Mouse (Mus musculus): ENCODE data around the gene Vezt. TPM values are rescaled to one million over a fixed set of nuclear protein-coding genes. Genes with fewer than 3 reads are reported as not detected.

The Vezt gene
- total and polyA plus RNA-seq, 3 experiments: 9.5 to 13.5 TPM; not detected in 1

DNA sequence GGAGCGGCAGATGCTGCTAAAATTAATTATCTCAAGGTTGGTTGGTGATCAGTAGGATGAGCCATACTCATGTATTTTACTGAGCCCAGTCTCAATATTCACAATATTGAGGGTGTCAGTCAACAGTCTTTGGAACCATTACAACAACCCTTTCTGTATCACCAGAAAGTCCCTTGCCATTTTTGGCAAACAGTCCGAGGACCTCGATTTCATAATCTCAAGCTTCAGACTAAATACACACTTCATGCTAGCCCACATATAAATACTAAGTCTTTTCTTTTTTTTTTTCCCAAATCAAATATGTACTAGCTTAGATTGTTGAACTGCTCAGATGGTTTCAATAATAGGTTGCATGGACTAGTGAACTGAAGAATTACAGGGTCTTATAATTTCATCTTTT, 84.6 kb downstream of the Vezt start:
- no peaks in the 10 kb centered on the region for H3K79me2 ChIP-seq (ENCODE audit: control insufficient read depth, insufficient read depth, low read length, poor library complexity)
- no peaks in the 10 kb centered on the region for H3K27me3 ChIP-seq (ENCODE audit: control insufficient read depth in 1 of 2, insufficient read depth in 2 of 2, low read length in 2 of 2)
- no peak for DNase-seq (ENCODE audit: low read depth, low spot score)
- no peak overlapping the region for H3K4me3 ChIP-seq (ENCODE audit: control insufficient read depth in 1 of 2, insufficient read depth in 1 of 2, low read depth in 2 of 2, low read length in 2 of 2)
- H3K4me1 ChIP-seq (ENCODE audit: control insufficient read depth in 1 of 2, insufficient read depth in 2 of 2, low read length in 2 of 2): peaks cover 0 to 2% of the 10 kb centered on the region in 2 experiments; a peak in 1 of 4 replicates
- no peak overlapping the region for H3K9ac ChIP-seq (ENCODE audit: control insufficient read depth, low read depth, low read length, poor library complexity, severe bottlenecking)
- no peak for TF ChIP-seq POLR2AphosphoS2 (IDR thresholded peaks at IDR 0.05; ENCODE audit: low read length)
- no peak for TF ChIP-seq HCFC1 (IDR thresholded peaks at IDR 0.05; ENCODE audit: low read depth, low read length)
- TF ChIP-seq USF2 (IDR thresholded peaks at IDR 0.05; ENCODE audit: borderline replicate concordance in 1 of 2, insufficient read depth in 1 of 2, low read depth in 1 of 2, low read length in 2 of 2): no peak
- no peak for TF ChIP-seq E2F4 (IDR thresholded peaks at IDR 0.05; ENCODE audit: borderline replicate concordance, low read depth, low read length)
- no peak for TF ChIP-seq NELFE (IDR thresholded peaks at IDR 0.05; ENCODE audit: low read depth, low read length)
- no peak for TF ChIP-seq RAD21 (IDR thresholded peaks at IDR 0.05; ENCODE audit: low read depth, low read length)
- TF ChIP-seq USF1 (IDR thresholded peaks at IDR 0.05; ENCODE audit: low read depth, low read length): no peak
- TF ChIP-seq EP300 (IDR thresholded peaks at IDR 0.05; ENCODE audit: low read depth in 1 of 2, low read length in 2 of 2): no peak
- no peak for TF ChIP-seq MAX (IDR thresholded peaks at IDR 0.05; ENCODE audit: low read length)
- no peak for TF ChIP-seq TCF12 (IDR thresholded peaks at IDR 0.05; ENCODE audit: low read depth, low read length)
- H3K9me3 ChIP-seq (replicated peaks; ENCODE audit: insufficient read depth, low read length): no peaks in the 10 kb centered on the region
- no peak overlapping the region for H3K27ac ChIP-seq (ENCODE audit: control insufficient read depth, low read depth, low read length)
- peaks cover 0 to 3% of the 10 kb centered on the region in 2 experiments; a peak in 1 of 4 replicates for H3K36me3 ChIP-seq (ENCODE audit: control insufficient read depth in 1 of 2, insufficient read depth in 2 of 2, low read length in 2 of 2)

DNA sequence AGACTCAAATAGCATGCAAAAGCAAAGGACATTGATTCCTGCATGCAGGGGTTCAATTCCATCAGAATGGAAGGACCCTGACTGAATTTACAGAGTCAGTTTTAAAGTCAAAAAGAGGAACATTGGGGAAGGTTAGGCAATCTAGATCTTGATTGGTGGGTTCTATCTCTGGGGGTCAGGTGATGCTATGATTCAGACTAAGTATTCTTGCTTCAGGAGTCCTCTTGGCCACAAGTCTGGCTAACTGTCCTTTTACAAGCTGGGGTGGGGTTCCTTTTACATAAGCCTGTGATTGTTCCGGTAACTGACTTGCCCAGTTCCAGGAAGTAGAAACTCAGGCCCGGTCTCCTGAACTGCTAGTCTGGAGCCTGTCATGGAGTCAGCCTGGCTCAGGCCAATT, 85.7 kb downstream of the Vezt start:
- Histone ChIP-seq H3K4me1 (ENCODE audit: control insufficient read depth in 1 of 2, insufficient read depth in 2 of 2, low read length in 2 of 2) (peaks cover 0 to 2% of the 10 kb centered on the region in 2 experiments; a peak in 1 of 4 replicates), H3K4me3 (ENCODE audit: control insufficient read depth in 1 of 2, insufficient read depth in 1 of 2, low read depth in 2 of 2, low read length in 2 of 2) (no peak overlapping the region), H3K9ac (ENCODE audit: control insufficient read depth, low read depth, low read length, poor library complexity, severe bottlenecking) (no peak overlapping the region), H3K27me3 (ENCODE audit: control insufficient read depth in 1 of 2, insufficient read depth in 2 of 2, low read length in 2 of 2) (no peaks in the 10 kb centered on the region), H3K36me3 (ENCODE audit: control insufficient read depth in 1 of 2, insufficient read depth in 2 of 2, low read length in 2 of 2) (peaks cover 0 to 3% of the 10 kb centered on the region in 2 experiments; a peak in 1 of 4 replicates), H3K27ac (ENCODE audit: control insufficient read depth, low read depth, low read length) (no peak overlapping the region), H3K79me2 (ENCODE audit: control insufficient read depth, insufficient read depth, low read length, poor library complexity) (no peaks in the 10 kb centered on the region), H3K9me3 (replicated peaks; ENCODE audit: insufficient read depth, low read length) (no peaks in the 10 kb centered on the region)
- TF ChIP-seq TAL1 (IDR thresholded peaks at IDR 0.05; ENCODE audit: low read length) (no peak), GATA1 (IDR thresholded peaks at IDR 0.05; ENCODE audit: low read depth, low read length) (0 out of 2 replicates have a peak, but pooled peaks have one; percentile 13), ZMIZ1 (IDR thresholded peaks at IDR 0.05; ENCODE audit: low read depth, low read length) (no peak), USF1 (IDR thresholded peaks at IDR 0.05; ENCODE audit: low read depth, low read length) (peak; percentile 62), EP300 (IDR thresholded peaks at IDR 0.05; ENCODE audit: low read depth in 1 of 2, low read length in 2 of 2) (no peak)
- DNase-seq (ENCODE audit: low read depth, low spot score): peak; percentile 27

DNA sequence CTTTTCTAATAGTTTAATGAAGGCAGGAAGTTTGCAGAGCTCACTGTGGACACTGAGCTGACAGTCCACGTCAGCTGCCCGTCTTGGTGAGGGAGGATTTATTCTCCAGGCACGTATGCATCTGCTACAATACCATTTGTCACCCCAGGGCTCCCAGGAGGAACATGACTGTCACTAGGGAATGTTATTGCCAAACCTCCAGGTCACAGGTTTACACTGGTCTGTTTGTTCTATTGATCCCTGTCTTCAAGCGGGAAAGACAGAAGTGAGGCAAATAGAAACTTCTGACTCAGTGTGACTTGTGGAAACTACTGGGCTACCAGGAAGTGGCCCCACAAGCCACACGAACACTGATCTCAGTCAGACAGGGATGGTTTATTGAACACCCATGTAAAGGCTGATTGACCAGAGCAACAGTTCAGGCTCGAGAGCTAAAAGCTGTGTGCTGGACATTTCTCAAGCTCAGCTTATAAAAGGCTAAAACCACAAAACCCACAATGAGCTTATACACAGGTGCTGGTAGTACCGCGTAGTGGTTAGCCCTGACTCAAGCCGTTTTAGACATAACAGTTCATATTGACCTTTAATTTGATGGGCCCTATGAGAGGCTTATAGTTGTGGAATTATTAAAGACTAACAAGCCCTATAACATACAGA, 89.6 kb downstream of the Vezt start:
- Histone ChIP-seq H3K4me1 (ENCODE audit: control insufficient read depth in 1 of 2, insufficient read depth in 2 of 2, low read length in 2 of 2) (peaks cover 0 to 2% of the 10 kb centered on the region in 2 experiments; a peak in 1 of 4 replicates), H3K4me3 (ENCODE audit: control insufficient read depth in 1 of 2, insufficient read depth in 1 of 2, low read depth in 2 of 2, low read length in 2 of 2) (no peak overlapping the region), H3K36me3 (ENCODE audit: control insufficient read depth in 1 of 2, insufficient read depth in 2 of 2, low read length in 2 of 2) (peaks cover 0 to 3% of the 10 kb centered on the region in 2 experiments; a peak in 1 of 4 replicates), H3K9me3 (replicated peaks; ENCODE audit: insufficient read depth, low read length) (no peaks in the 10 kb centered on the region), H3K79me2 (ENCODE audit: control insufficient read depth, insufficient read depth, low read length, poor library complexity) (no peaks in the 10 kb centered on the region), H3K27ac (ENCODE audit: control insufficient read depth, low read depth, low read length) (no peak overlapping the region), H3K27me3 (ENCODE audit: control insufficient read depth in 1 of 2, insufficient read depth in 2 of 2, low read length in 2 of 2) (no peaks in the 10 kb centered on the region), H3K9ac (ENCODE audit: control insufficient read depth, low read depth, low read length, poor library complexity, severe bottlenecking) (no peak overlapping the region)
- DNase-seq (ENCODE audit: low read depth, low spot score): no peak
- TF ChIP-seq ZC3H11A (IDR thresholded peaks at IDR 0.05; ENCODE audit: low read depth, low read length): no peak
- no peak for TF ChIP-seq MAZ (IDR thresholded peaks at IDR 0.05; ENCODE audit: low read depth, low read length)
- TF ChIP-seq ZKSCAN1 (IDR thresholded peaks at IDR 0.05; ENCODE audit: low read depth, low read length): no peak
- no peak for TF ChIP-seq MYB (IDR thresholded peaks at IDR 0.05; ENCODE audit: low read depth, low read length)
- no peak for TF ChIP-seq ZNF384 (IDR thresholded peaks at IDR 0.05; ENCODE audit: low read depth, low read length)
- TF ChIP-seq NRF1 (IDR thresholded peaks at IDR 0.05; ENCODE audit: insufficient read depth, low read depth, low read length, poor library complexity, severe bottlenecking): no peak
- no peak for TF ChIP-seq ETS1 (IDR thresholded peaks at IDR 0.05; ENCODE audit: low read depth, low read length)
